Mouse (Mus musculus) limb, embryonic 14.5 days (tissue): ENCODE results near the gene Pdzd2. TPM values are rescaled to one million over a fixed set of nuclear protein-coding genes. Genes with fewer than 3 reads are reported as not detected.

Experiments
- ATAC-seq: fragments of 200-750 bp; cut with Nextera tagmentation; 2 replicates; pipeline ENCODE4 v1.8.0; 2017; ENCODE audit warnings: low read depth, moderate number of reproducible peaks, moderate TSS enrichment; ENCODE audit not compliant: low FRiP score
- DNase-seq: peaks from one replicate; pipeline ENCODE4 v3.0.0-alpha.2; 2015; ENCODE audit warnings: low spot score
- H3K27ac ChIP-seq: fragments of 300-500 bp; sonication (generic); replicated peaks from 2 replicates; pipeline ENCODE4 v1.5.1; 2014; ENCODE audit warnings: low read depth, mild to moderate bottlenecking, low read length, moderate library complexity, mixed read lengths
- H3K27me3 ChIP-seq: fragments of 300-500 bp; sonication (generic); 2 replicates; pipeline ENCODE4 v1.6.1; 2014; ENCODE audit warnings: low read length, mixed read lengths; ENCODE audit not compliant: control insufficient read depth, insufficient read depth
- H3K36me3 ChIP-seq: fragments of 300-500 bp; sonication (generic); 2 replicates; pipeline ENCODE4 v1.6.1; 2014; ENCODE audit warnings: mild to moderate bottlenecking, low read length, moderate library complexity, mixed read lengths; ENCODE audit not compliant: control insufficient read depth, insufficient read depth
- H3K4me1 ChIP-seq: fragments of 300-500 bp; sonication (generic); 2 replicates; pipeline ENCODE4 v1.6.1; 2014; ENCODE audit warnings: antibody characterized with exemption, low read length, mixed read lengths; ENCODE audit not compliant: control insufficient read depth, insufficient read depth
- H3K4me2 ChIP-seq: fragments of 300-500 bp; sonication (generic); replicated peaks from 2 replicates; pipeline ENCODE4 v1.6.1; 2014; ENCODE audit warnings: low read depth, mild to moderate bottlenecking, low read length, moderate library complexity; ENCODE audit not compliant: severe bottlenecking
- H3K4me3 ChIP-seq: fragments of 300-500 bp; sonication (generic); replicated peaks from 2 replicates; pipeline ENCODE4 v1.5.1; 2014; ENCODE audit warnings: low read length
- H3K9ac ChIP-seq: fragments of 300-500 bp; sonication (generic); 2 replicates; pipeline ENCODE4 v1.6.1; 2014; ENCODE audit warnings: mild to moderate bottlenecking, low read depth, low read length, moderate library complexity; ENCODE audit not compliant: severe bottlenecking
- H3K9me3 ChIP-seq: fragments of 300-500 bp; sonication (generic); 2 replicates; pipeline ENCODE4 v1.6.1; 2016; ENCODE audit warnings: low read length; ENCODE audit not compliant: control insufficient read depth
- POLR2A ChIP-seq: fragments of 200-500 bp; IDR thresholded peaks from 2 replicates; pipeline ENCODE4 v1.8.0; 2012; ENCODE audit warnings: inconsistent platforms, mild to moderate bottlenecking, moderate library complexity, borderline replicate concordance; ENCODE audit not compliant: insufficient read depth, insufficient read length; ENCODE audit errors: extremely low read depth
- WGBS: fragments of 180-500 bp; shearing (Covaris S2); extraction: QIAGEN DNeasy Blood & Tissue Kit; methylation state at CpG from one replicate; pipeline ENCODE4 v1.1.7; 2014; 5-methylcytosine and 5-hydroxymethylcytosine counted together
- polyA plus RNA-seq, 2 experiments: library from polyadenylated mRNA; depleted of rRNA in 1 of 2; stranded (reverse) in 1 of 2; unstranded in 1 of 2; fragments of >200 nt; fragmentation: Nextera tagmentation in 1 of 2; extraction: Ambion mirVana in 1 of 2; gene quantifications; 2 replicates each; pipeline versions ENCODE4 v1.2.1 to v1.2.3; 2012 to 2014

Gene Pdzd2
- polyA plus RNA-seq, 2 experiments = 14.6 to 26.4 TPM

DNA sequence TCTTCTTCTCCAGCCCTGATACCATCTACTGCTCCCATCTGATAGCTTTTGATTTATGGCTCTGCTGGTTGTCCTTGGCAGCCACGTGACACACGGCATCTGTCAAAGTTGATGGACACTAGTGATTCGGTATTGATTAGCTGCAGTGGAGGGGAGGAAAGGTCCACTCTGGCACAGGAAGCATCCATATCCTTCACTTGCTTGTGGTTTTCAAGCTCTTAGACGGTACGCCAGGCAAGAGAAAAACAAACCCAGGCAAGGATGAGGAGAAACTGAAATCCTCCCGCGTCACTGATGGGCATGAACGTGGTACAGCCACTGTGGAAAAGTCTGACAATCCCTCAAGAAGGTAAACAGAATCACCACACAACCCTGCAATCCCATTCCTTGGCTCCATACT lies 113.6 kb downstream of the Pdzd2 start:
- DNase-seq (no peak), ATAC-seq (no peak)
- H3K4me2 ChIP-seq = no peak overlapping the region
- no peak overlapping the region for H3K9ac ChIP-seq
- H3K27ac ChIP-seq = no peak overlapping the region
- no peaks in the 10 kb centered on the region for H3K9me3 ChIP-seq
- no peaks in the 10 kb centered on the region for H3K27me3 ChIP-seq
- no peak overlapping the region for H3K4me3 ChIP-seq
- H3K36me3 ChIP-seq = no peaks in the 10 kb centered on the region
- H3K4me1 ChIP-seq = peaks cover 10% of the 10 kb centered on the region; the same call in 1 of the 2 replicates
- 82% methylated on average over 8 of the region's 8 CpGs for WGBS
- no peak for TF ChIP-seq POLR2A

- TF ChIP-seq POLR2A = no peak
- H3K9ac ChIP-seq = no peak overlapping the region
- WGBS = 69% methylated on average over 6 of the region's 6 CpGs
Measured at GRCm38 (mm10) chr15:12625524-12625923, 114.2 kb downstream of the Pdzd2 start.

DNA sequence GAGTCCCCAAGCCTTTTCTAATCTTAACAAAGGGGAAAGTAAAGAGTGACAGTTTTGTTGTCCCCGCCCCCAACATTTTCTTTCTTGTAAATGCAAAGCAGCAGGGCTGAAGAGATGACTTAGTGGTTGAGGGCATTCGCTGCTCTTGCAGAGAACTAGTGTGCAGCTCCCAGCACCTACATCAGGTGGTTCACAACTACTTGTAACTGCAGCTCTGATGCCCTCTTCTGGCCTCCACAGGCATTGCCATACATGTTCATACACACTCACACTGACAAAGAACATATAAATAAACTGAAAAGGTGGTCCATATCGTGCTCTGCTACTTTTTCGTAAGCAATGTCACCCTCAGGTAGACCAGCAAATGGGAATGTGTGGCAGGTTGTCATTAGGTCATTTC lies 116.2 kb downstream of the Pdzd2 start:
- WGBS = 94% methylated on average over 4 of the region's 4 CpGs
- Histone ChIP-seq H3K9me3 (no peaks in the 10 kb centered on the region), H3K4me2 (no peak overlapping the region), H3K27ac (no peak overlapping the region), H3K27me3 (no peaks in the 10 kb centered on the region), H3K4me3 (no peak overlapping the region), H3K4me1 (peaks cover 6% of the 10 kb centered on the region; the same call in 1 of the 2 replicates), H3K9ac (no peak overlapping the region), H3K36me3 (no peaks in the 10 kb centered on the region)
- ATAC-seq (no peak), DNase-seq (no peak)
- TF ChIP-seq POLR2A = no peak

More at GRCm38 (mm10) chr15:12625524-12625923, 114.2 kb downstream of the Pdzd2 start:
- Histone ChIP-seq H3K9me3 (no peaks in the 10 kb centered on the region), H3K4me1 (peaks cover 6% of the 10 kb centered on the region; the same call in 1 of the 2 replicates), H3K27me3 (no peaks in the 10 kb centered on the region), H3K27ac (no peak overlapping the region), H3K4me2 (no peak overlapping the region), H3K4me3 (no peak overlapping the region), H3K36me3 (no peaks in the 10 kb centered on the region)
- DNase-seq (no peak), ATAC-seq (no peak)

- H3K4me2 ChIP-seq = no peak overlapping the region
- peaks cover 6% of the 10 kb centered on the region; the same call in 1 of the 2 replicates for H3K4me1 ChIP-seq
- 80% methylated on average over 5 of the region's 5 CpGs for WGBS
- ATAC-seq (no peak), DNase-seq (no peak)
- no peak overlapping the region for H3K27ac ChIP-seq
- no peak overlapping the region for H3K9ac ChIP-seq
- no peak overlapping the region for H3K4me3 ChIP-seq
- H3K9me3 ChIP-seq = no peaks in the 10 kb centered on the region
- no peaks in the 10 kb centered on the region for H3K27me3 ChIP-seq
- no peaks in the 10 kb centered on the region for H3K36me3 ChIP-seq
- no peak for TF ChIP-seq POLR2A
Measured at GRCm38 (mm10) chr15:12622701-12623100, 117.0 kb downstream of the Pdzd2 start.

DNA sequence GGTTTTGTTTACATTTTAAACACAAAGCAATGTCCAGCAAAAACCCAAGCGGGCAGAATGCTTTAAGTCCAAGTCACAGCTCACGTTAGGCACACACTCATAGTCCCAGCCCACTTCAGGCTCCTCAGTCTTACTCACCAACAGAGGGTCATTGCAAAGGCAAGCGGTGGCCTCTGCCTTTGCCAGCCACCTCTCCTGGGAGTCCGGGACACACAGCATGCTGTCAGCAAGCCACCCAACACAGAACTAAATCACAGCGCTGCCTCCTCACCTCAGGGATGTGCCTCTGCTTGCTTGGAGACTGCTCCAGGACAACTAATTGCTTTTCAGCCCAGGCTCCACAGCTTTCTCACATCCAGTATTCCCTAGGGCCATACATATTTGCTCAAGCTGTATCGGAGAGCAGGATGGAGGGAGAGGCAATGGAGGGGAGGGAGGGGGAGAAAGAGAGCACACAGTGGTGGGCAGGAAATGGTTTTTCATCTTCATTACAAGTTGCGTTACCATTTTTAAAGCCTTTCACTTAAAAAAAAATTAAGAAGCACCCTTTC lies 117.6 kb downstream of the Pdzd2 start:
- Histone ChIP-seq H3K4me1 (peaks cover 6% of the 10 kb centered on the region; the same call in 1 of the 2 replicates), H3K4me3 (no peak overlapping the region), H3K36me3 (no peaks in the 10 kb centered on the region), H3K9me3 (no peaks in the 10 kb centered on the region), H3K27ac (no peak overlapping the region), H3K9ac (0 out of 2 replicates have a peak overlapping the region, but pooled peaks have one; percentile 29), H3K27me3 (no peaks in the 10 kb centered on the region), H3K4me2 (no peak overlapping the region)
- no peak for TF ChIP-seq POLR2A
- ATAC-seq (no peak), DNase-seq (no peak)
- WGBS = 40% methylated on average over 7 of the region's 7 CpGs
